Mouse (Mus musculus) lung, postnatal 25 days (tissue): ENCODE measurements at regions not wholly inside any gene's neighbourhood (a gene's known extent, or its start where the extent isn't known, plus 50 kb on each side); places are given as distances from the start of the nearest gene placed in this dataset.

Source experiments
- DNase-seq: peaks from one replicate; pipeline ENCODE4 v3.0.0; 2022; ENCODE audit warnings: low spot score

- no peak for DNase-seq
Measured at GRCm38 (mm10) chr10:19188082-19188742, 168.1 kb upstream of the Olig3 start.

GRCm38 (mm10) chr10:19187716-19188081 is 168.6 kb upstream of the Olig3 start:
- DNase-seq = no peak

- no peak for DNase-seq
Measured at GRCm38 (mm10) chr10:19187084-19187615, 169.2 kb upstream of the Olig3 start.

- DNase-seq = peak; percentile 70
Measured at GRCm38 (mm10) chr10:19185790-19186581, 170.3 kb upstream of the Olig3 start.

GRCm38 (mm10) chr10:19184886-19185285 is 169.4 kb upstream of the Tnfaip3 start:
- no peak for DNase-seq

- no peak for DNase-seq
Measured at GRCm38 (mm10) chr10:19177895-19178294, 162.4 kb upstream of the Tnfaip3 start.

- DNase-seq = peak; percentile 41
Measured at GRCm38 (mm10) chr10:19177414-19177813, 162.0 kb upstream of the Tnfaip3 start.

GRCm38 (mm10) chr10:19176249-19176648 is 160.8 kb upstream of the Tnfaip3 start:
- no peak for DNase-seq

- DNase-seq = no peak
Measured at GRCm38 (mm10) chr10:19171834-19172233, 156.4 kb upstream of the Tnfaip3 start.

- no peak for DNase-seq
Measured at GRCm38 (mm10) chr10:19170596-19170995, 155.1 kb upstream of the Tnfaip3 start.

- DNase-seq = no peak
Measured at GRCm38 (mm10) chr10:19169272-19169671, 153.8 kb upstream of the Tnfaip3 start.

- no peak for DNase-seq
Measured at GRCm38 (mm10) chr10:19168362-19168761, 152.9 kb upstream of the Tnfaip3 start.

GRCm38 (mm10) chr10:19167641-19168271 is 152.3 kb upstream of the Tnfaip3 start:
- DNase-seq = peak; percentile 58

GRCm38 (mm10) chr10:19167101-19167500 is 151.6 kb upstream of the Tnfaip3 start:
- no peak for DNase-seq

GRCm38 (mm10) chr10:19162104-19162503 is 146.6 kb upstream of the Tnfaip3 start:
- DNase-seq = no peak

- DNase-seq = no peak
Measured at GRCm38 (mm10) chr10:19161149-19161548, 145.7 kb upstream of the Tnfaip3 start.

GRCm38 (mm10) chr10:19154041-19154440 is 138.6 kb upstream of the Tnfaip3 start:
- DNase-seq = no peak

GRCm38 (mm10) chr10:19152773-19153172 is 137.3 kb upstream of the Tnfaip3 start:
- no peak for DNase-seq

GRCm38 (mm10) chr10:19150766-19151165 is 135.3 kb upstream of the Tnfaip3 start:
- DNase-seq = no peak

- no peak for DNase-seq
Measured at GRCm38 (mm10) chr10:19150005-19150404, 134.5 kb upstream of the Tnfaip3 start.

GRCm38 (mm10) chr10:19149196-19149869 is 133.9 kb upstream of the Tnfaip3 start:
- DNase-seq = no peak

GRCm38 (mm10) chr10:19141481-19141880 is 126.0 kb upstream of the Tnfaip3 start:
- no peak for DNase-seq
